ENCODE assay signal across 27 mouse cellular contexts in the genomic region with DNA sequence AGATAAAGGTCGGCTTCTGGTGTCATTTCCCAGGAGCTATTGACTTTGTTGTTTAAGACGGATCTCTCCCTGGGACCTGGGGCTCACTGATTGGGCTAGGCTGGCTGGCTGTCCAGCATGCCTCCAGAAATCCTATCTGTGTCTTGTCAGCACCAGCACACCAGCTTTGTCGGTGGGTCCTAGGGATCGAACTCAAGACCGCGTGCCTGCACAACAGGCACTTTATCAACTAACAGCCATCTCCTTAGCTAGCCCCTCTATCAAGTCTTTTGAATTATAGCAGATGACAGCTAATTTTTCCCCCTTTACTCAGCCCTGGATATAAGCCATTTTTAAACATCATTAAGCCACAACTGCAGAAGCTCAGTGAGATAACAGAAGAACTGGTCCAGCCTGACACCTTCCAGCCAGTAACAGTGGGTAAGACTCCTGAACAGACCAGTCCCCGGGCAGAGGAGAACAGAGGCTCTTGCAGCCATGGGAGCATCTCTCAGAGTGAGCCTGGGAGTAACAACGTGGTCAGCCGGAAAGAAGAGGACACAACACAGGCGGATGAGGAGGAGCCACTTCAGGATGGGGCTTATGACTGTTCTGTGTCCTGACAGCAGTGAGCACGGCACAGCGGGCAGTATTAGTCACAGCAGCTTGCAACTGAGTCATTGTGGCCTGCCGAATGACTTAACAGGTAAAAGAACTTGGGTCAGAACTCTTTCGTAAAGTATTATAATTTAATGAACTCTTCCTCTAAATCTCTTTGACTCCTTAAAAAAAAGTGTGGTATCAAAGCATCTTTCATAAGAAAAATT. TPM values are rescaled to one million over a fixed set of nuclear protein-coding genes. Genes with fewer than 3 reads are reported as not detected.
DNase-seq lines count a peak whose midpoint lies in the region; ATAC-seq and TF ChIP-seq lines count a peak whose summit lies in the region.
"Had no signal": no experiment of that assay in that cellular context is flagged by ENCODE, and none has a peak within 500 bp of the region (broad histone marks: within the 10 kb centered on the region; RNA-seq: fewer than 3 reads in every experiment).

No protein-coding gene starts in this region.

- H3K79me2 ChIP-seq in MEL (ENCODE audit: control insufficient read depth, insufficient read depth, low read length, poor library complexity): no peaks in the 10 kb centered on the region

- H3K27me3 ChIP-seq in MEL (ENCODE audit: control insufficient read depth in 1 of 2, insufficient read depth in 2 of 2, low read length in 2 of 2): no peaks in the 10 kb centered on the region
- H3K27me3 ChIP-seq: liver, embryonic 13.5 days; neural tube, embryonic 13.5 days had no signal

- TF ChIP-seq CTCF in MEL (IDR thresholded peaks at IDR 0.05 in 2 of 3, conservative IDR thresholded peaks at IDR 0.05 in 1 of 3; ENCODE audit: control insufficient read depth in 1 of 3, insufficient read depth in 1 of 3, low read depth in 2 of 3, low read length in 3 of 3, poor library complexity in 1 of 3, severe bottlenecking in 1 of 3): no peak

- H3K27ac ChIP-seq in MEL (ENCODE audit: control insufficient read depth, low read depth, low read length): no peak overlapping the region
- H3K27ac ChIP-seq: gastrocnemius, adult 2 months; heart, embryonic 10.5 days; layer of hippocampus, adult 2 months; liver, embryonic 13.5 days; midbrain, embryonic 10.5 days; neural tube, embryonic 13.5 days had no signal

- peaks cover 4 to 52% of the 10 kb centered on the region in 2 experiments; a peak in 3 of 4 replicates for H3K36me3 ChIP-seq in MEL (ENCODE audit: control insufficient read depth in 1 of 2, insufficient read depth in 2 of 2, low read length in 2 of 2)

- ATAC-seq in megakaryocyte progenitor cell, adult 5-6 weeks (replicated peaks; ENCODE audit: poor library complexity): peak; percentile 68
- ATAC-seq: forebrain, embryonic 14.5 days; hindbrain, embryonic 16.5 days; intestine, embryonic 16.5 days; midbrain, embryonic 16.5 days had no signal

- no peak overlapping the region for H3K9ac ChIP-seq in MEL (ENCODE audit: control insufficient read depth, low read depth, low read length, poor library complexity, severe bottlenecking)
- H3K9ac ChIP-seq: liver, embryonic 13.5 days; lung, embryonic 14.5 days; neural tube, embryonic 13.5 days had no signal

- peak; percentile 51 for DNase-seq in adrenal gland, adult 2 months
- DNase-seq in adrenal gland, adult 18-20 months (ENCODE audit: low spot score in 2 of 2): no peak
- peak; percentile 46 for DNase-seq in 3134 (ENCODE audit: extremely low read depth, insufficient read length, low spot score)
- peak; percentile 61 for DNase-seq in MEL (ENCODE audit: low read depth, low spot score)
- no peak for DNase-seq in urinary bladder, adult 18-20 months (ENCODE audit: low spot score in 2 of 2)
- DNase-seq in gastrocnemius, postnatal 10 days: no peak
- DNase-seq: B cell, adult 2 months; cerebellum, adult 8-10 months; cerebellum, postnatal 36 days; gastrocnemius, adult 2 months; kidney, adult 9 months; kidney, postnatal 25 days; liver, embryonic 13.5 days; lung, embryonic 14.5 days; right cerebral cortex, adult 18-20 months; right cerebral cortex, postnatal 4 days; thymus, postnatal 14 days had no signal

- no peak overlapping the region for H3K4me3 ChIP-seq in MEL (ENCODE audit: control insufficient read depth in 1 of 2, insufficient read depth in 1 of 2, low read depth in 2 of 2, low read length in 2 of 2)
- H3K4me3 ChIP-seq: gastrocnemius, adult 2 months; heart, embryonic 10.5 days; layer of hippocampus, adult 2 months; liver, embryonic 13.5 days; midbrain, embryonic 10.5 days; myocyte; neural tube, embryonic 13.5 days had no signal

- TF ChIP-seq POLR2A in MEL (IDR thresholded peaks at IDR 0.05; ENCODE audit: control insufficient read depth in 1 of 2, insufficient read depth in 1 of 2, low read depth in 1 of 2, low read length in 2 of 2, poor library complexity in 1 of 2): no peak

- no peaks in the 10 kb centered on the region; a peak in 1 of 4 replicates for H3K4me1 ChIP-seq in MEL (ENCODE audit: control insufficient read depth in 1 of 2, insufficient read depth in 2 of 2, low read length in 2 of 2)
- H3K4me1 ChIP-seq: heart, embryonic 10.5 days; liver, embryonic 13.5 days; midbrain, embryonic 10.5 days; neural tube, embryonic 13.5 days had no signal

- TF ChIP-seq EP300 in MEL (IDR thresholded peaks at IDR 0.05; ENCODE audit: low read depth in 1 of 2, low read length in 2 of 2): no peak

- no peaks in the 10 kb centered on the region for H3K9me3 ChIP-seq in MEL (replicated peaks; ENCODE audit: insufficient read depth, low read length)
- H3K9me3 ChIP-seq: heart, embryonic 10.5 days; liver, embryonic 13.5 days; midbrain, embryonic 10.5 days; neural tube, embryonic 13.5 days had no signal

- TF ChIP-seq RAD21 in MEL (IDR thresholded peaks at IDR 0.05; ENCODE audit: low read depth, low read length): no peak

TF ChIP-seq in MEL, 35 proteins besides CTCF, POLR2A, EP300 and RAD21:
- TF ChIP-seq BHLHE40 (IDR thresholded peaks at IDR 0.05; ENCODE audit: borderline replicate concordance, low read depth, low read length) (no peak), NRF1 (IDR thresholded peaks at IDR 0.05; ENCODE audit: insufficient read depth, low read depth, low read length, poor library complexity, severe bottlenecking) (no peak), MAFK (IDR thresholded peaks at IDR 0.05; ENCODE audit: borderline replicate concordance, low read depth, low read length) (no peak), ZKSCAN1 (IDR thresholded peaks at IDR 0.05; ENCODE audit: low read depth, low read length) (no peak), GATA1 (IDR thresholded peaks at IDR 0.05; ENCODE audit: low read depth, low read length) (peak; percentile 47; the same call in 1 of the 2 replicates), NELFE (IDR thresholded peaks at IDR 0.05; ENCODE audit: low read depth, low read length) (no peak), MYC (IDR thresholded peaks at IDR 0.05; ENCODE audit: low read depth, low read length) (no peak), KAT2A (conservative IDR thresholded peaks at IDR 0.05; ENCODE audit: low read depth, low read length) (no peak), ZMIZ1 (IDR thresholded peaks at IDR 0.05; ENCODE audit: low read depth, low read length) (no peak), GABPA (IDR thresholded peaks at IDR 0.05; ENCODE audit: low read depth, low read length) (no peak), MAX (IDR thresholded peaks at IDR 0.05; ENCODE audit: low read length) (no peak), POLR2AphosphoS5 (IDR thresholded peaks at IDR 0.05; ENCODE audit: borderline replicate concordance, low read depth, low read length) (no peak), JUND (IDR thresholded peaks at IDR 0.05; ENCODE audit: low read depth, low read length) (no peak), SIN3A (IDR thresholded peaks at IDR 0.05; ENCODE audit: low read length) (no peak; the same call in 1 of the 2 replicates), ZC3H11A (IDR thresholded peaks at IDR 0.05; ENCODE audit: low read depth, low read length) (peak; percentile 4; the same call in 1 of the 2 replicates), TBP (IDR thresholded peaks at IDR 0.05; ENCODE audit: low read depth, low read length) (no peak), USF2 (IDR thresholded peaks at IDR 0.05; ENCODE audit: borderline replicate concordance in 1 of 2, insufficient read depth in 1 of 2, low read depth in 1 of 2, low read length in 2 of 2) (no peak), E2F4 (IDR thresholded peaks at IDR 0.05; ENCODE audit: borderline replicate concordance, low read depth, low read length) (no peak), RCOR1 (IDR thresholded peaks at IDR 0.05; ENCODE audit: low read depth, low read length) (0 out of 2 replicates have a peak, but pooled peaks have one; percentile 8), MXI1 (IDR thresholded peaks at IDR 0.05; ENCODE audit: low read depth, low read length) (no peak)

RNA-seq across cellular contexts. Expression of gene Ermp1, which starts 44.5 kb away (rescaled TPM):
- 10 to 100 TPM; 54.3 to 61.7 TPM for total RNA-seq in adrenal gland, adult 2 months (2021)
- 18.5 and 25.2 TPM in 2 replicates for polyA plus RNA-seq in adrenal gland, adult 2 months (2012; rRNA removed)
- 10 to 100 TPM; 55.5 to 62.7 TPM for total RNA-seq in adrenal gland, adult 18-20 months (2021)
- 62.3 and 68.4 TPM in 2 replicates for total RNA-seq in MEL (2012; rRNA removed)
- 100 to 1,000 TPM in 1 of 2 experiments, 10 to 100 TPM in 1; 82.0 to 167 TPM for polyA plus RNA-seq in MEL (2012; ENCODE audit: insufficient read depth in 1 of 2, insufficient read length in 2 of 2, low read depth in 1 of 2, low replicate concordance in 2 of 2, missing spikeins in 1 of 2)
- total RNA-seq in megakaryocyte progenitor cell, adult 5-6 weeks (2015): 37.3 and 42.5 TPM in 2 replicates
- 44.8 and 51.3 TPM in 2 replicates for total RNA-seq in megakaryocyte progenitor cell, adult 5-6 weeks (2017)
- total RNA-seq in gastrocnemius, postnatal 10 days (2021): 10 to 100 TPM in 1 of 2 experiments, 1 to 10 TPM in 1; 9.7 to 10.3 TPM

Comparison
In these comparisons a context has a peak if more than half of its experiments do, and no peak if none do; other contexts are left out.
1. DNase-seq: peak in adrenal gland, adult 2 months (single experiment), 3134 (single experiment) and MEL (single experiment); none in adrenal gland, adult 18-20 months (0 of 2), urinary bladder, adult 18-20 months (0 of 2) and gastrocnemius, postnatal 10 days (single experiment).